Mouse (Mus musculus) monocyte, adult 59 days (primary cell): Measurements from ENCODE around the gene Wnt4. TPM values are rescaled to one million over a fixed set of nuclear protein-coding genes. Genes with fewer than 3 reads are reported as not detected.

ENCODE experiments used
- total RNA-seq, 2 experiments: library from RNA; stranded (reverse); gene quantifications; one replicate each; pipeline ENCODE4 v1.2.4; 2023

Wnt4 gene
- not detected for total RNA-seq

GRCm38 (mm10) chr4:137277166-137277513, at the start of gene Wnt4:
TSS of gene Wnt4 (plus strand) at chr4:137277489.

Other genes with a start within 250 kb of the Wnt4 start
- 10 to 100 TPM; 13.3 to 18.9 TPM for gene Zbtb40, start 228.7 kb upstream of the Wnt4 start, total RNA-seq
- 100 to 1,000 TPM; 574 to 635 TPM for gene Cdc42, start 80.2 kb downstream of the Wnt4 start, total RNA-seq
- not detected for gene Cela3a, start 132.3 kb downstream of the Wnt4 start, total RNA-seq
- gene Cela3b, start 153.1 kb downstream of the Wnt4 start, total RNA-seq: under 1 TPM in 1 of 2 experiments, not detected in 1; 0.79 TPM
- not detected for gene 1700013G24Rik, start 175.8 kb downstream of the Wnt4 start, total RNA-seq
- under 1 TPM; 0.33 to 0.58 TPM for gene Hspg2, start 191.3 kb downstream of the Wnt4 start, total RNA-seq